Mouse (Mus musculus) liver, embryonic 14.5 days (tissue): Measurements from ENCODE around the gene Amn1. TPM values are rescaled to one million over a fixed set of nuclear protein-coding genes. Genes with fewer than 3 reads are reported as not detected.

Experiments
- ATAC-seq: fragments of 200-750 bp; cut with Nextera tagmentation; 2 replicates; pipeline ENCODE4 v1.8.0; 2017; ENCODE audit warnings: moderate number of reproducible peaks, mild to moderate bottlenecking, moderate library complexity; ENCODE audit not compliant: insufficient read depth
- DNase-seq, 3 experiments: peaks; one replicate each; pipeline ENCODE4 v3.0.0-alpha.2; 2012 to 2013; ENCODE audit warnings: low read depth in 3 of 3, low spot score in 3 of 3
- H3K27ac ChIP-seq: fragments of 300-500 bp; sonication (generic); 2 replicates; pipeline ENCODE4 v1.5.1; 2014; ENCODE audit warnings: moderate library complexity, mild to moderate bottlenecking, control low read depth, inconsistent platforms
- H3K27me3 ChIP-seq: fragments of 300-500 bp; sonication (generic); 2 replicates; pipeline ENCODE4 v1.6.1; 2014; ENCODE audit warnings: mild to moderate bottlenecking, low read length, moderate library complexity; ENCODE audit not compliant: control insufficient read depth, insufficient read depth
- H3K36me3 ChIP-seq: fragments of 300-500 bp; sonication (generic); replicated peaks from 2 replicates; pipeline ENCODE4 v1.6.1; 2014; ENCODE audit warnings: low read depth; ENCODE audit not compliant: control insufficient read depth, insufficient read depth
- H3K4me1 ChIP-seq, 2 experiments: fragments of 200-500 bp in 1 of 2; fragments of 300-500 bp in 1 of 2; sonication (generic) in 1 of 2; replicated peaks; 2 replicates each; pipeline ENCODE4 v1.6.1; 2012 to 2014; ENCODE audit warnings: antibody characterized with exemption in 1 of 2, inconsistent platforms in 1 of 2, low read length in 1 of 2; ENCODE audit not compliant: control insufficient read depth in 2 of 2, insufficient read depth in 2 of 2
- H3K4me2 ChIP-seq: fragments of 300-500 bp; sonication (generic); 2 replicates; pipeline ENCODE4 v1.6.1; 2014; ENCODE audit warnings: low read depth, mild to moderate bottlenecking, control low read depth, moderate library complexity
- H3K4me3 ChIP-seq, 2 experiments: fragments of 200-500 bp in 1 of 2; fragments of 300-500 bp in 1 of 2; sonication (generic) in 1 of 2; 2 replicates each; pipeline ENCODE4 v1.5.1; 2012 to 2014; ENCODE audit warnings: low read depth in 2 of 2, low read length in 2 of 2, mild to moderate bottlenecking in 2 of 2, control low read depth in 1 of 2, inconsistent platforms in 1 of 2, moderate library complexity in 1 of 2; ENCODE audit not compliant: insufficient read depth in 1 of 2
- H3K9ac ChIP-seq: fragments of 300-500 bp; sonication (generic); replicated peaks from 2 replicates; pipeline ENCODE4 v1.6.1; 2014; ENCODE audit warnings: mild to moderate bottlenecking, control low read depth, moderate library complexity
- H3K9me3 ChIP-seq: fragments of 300-500 bp; sonication (generic); 2 replicates; pipeline ENCODE4 v1.6.1; 2016; ENCODE audit warnings: low read length, mixed read lengths; ENCODE audit not compliant: control insufficient read depth
- CTCF ChIP-seq: IDR thresholded peaks from 2 replicates; pipeline ENCODE4 v1.5.1; 2016; ENCODE audit warnings: antibody characterized with exemption, low read depth, control low read depth
- EP300 ChIP-seq: IDR thresholded peaks from 2 replicates; pipeline ENCODE4 v1.6.1; 2016; ENCODE audit warnings: antibody characterized with exemption, low read depth
- whole genome bisulfite sequencing: fragments of 180-500 bp; shearing (Covaris S2); extraction: QIAGEN DNeasy Blood & Tissue Kit; methylation state at CpG from one replicate; pipeline ENCODE4 v1.1.7; 2014; ENCODE audit not compliant: insufficient replicate concordance; 5-methylcytosine and 5-hydroxymethylcytosine counted together
- polyA plus RNA-seq, 2 experiments: library from polyadenylated mRNA; depleted of rRNA in 1 of 2; stranded (reverse) in 1 of 2; unstranded in 1 of 2; fragments of >200 nt; fragmentation: Nextera tagmentation in 1 of 2; extraction: Ambion mirVana in 1 of 2; gene quantifications; 2 replicates each; pipeline versions ENCODE4 v1.2.1 to v1.2.3; 2012 to 2014

Gene Amn1
- polyA plus RNA-seq, 2 experiments = 2.9 to 5.2 TPM

DNA sequence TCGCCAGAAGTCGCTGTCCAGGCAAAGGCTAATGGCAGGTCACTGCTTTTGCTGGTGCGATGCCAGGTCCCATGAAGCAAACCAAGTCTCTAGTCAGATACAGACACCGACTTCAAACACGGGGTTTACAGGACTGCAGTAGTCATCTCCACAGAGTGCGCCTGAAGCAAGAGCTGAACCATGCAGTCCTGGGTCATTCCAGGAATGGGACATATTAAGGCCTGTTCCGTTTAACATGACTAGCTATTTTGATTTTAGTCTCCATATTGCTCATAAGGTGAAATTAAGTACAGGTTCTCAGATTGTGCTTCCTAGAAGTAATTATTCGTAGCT is 379 bp upstream of the Amn1 start:
- H3K4me3 ChIP-seq = peak overlapping the region; percentile 88 to 90

DNA sequence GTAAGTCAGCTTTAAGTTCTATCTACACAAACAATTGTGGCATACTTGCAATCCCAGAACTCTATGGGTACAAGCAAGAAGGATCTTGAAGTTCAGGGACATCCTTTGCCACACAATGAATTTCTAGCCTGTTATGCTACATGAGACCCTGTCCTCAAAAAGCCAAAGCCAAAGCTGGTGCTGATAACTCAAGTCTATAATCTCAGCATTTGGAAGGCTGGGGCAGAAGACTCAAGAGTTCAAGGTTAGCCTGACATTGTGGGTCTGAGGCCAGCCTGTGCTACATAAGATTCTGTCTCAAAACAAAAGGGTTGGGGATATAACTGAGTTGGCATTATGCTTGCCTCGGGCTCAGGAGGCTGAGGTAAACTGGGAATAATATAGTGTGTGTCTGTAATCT is 1.1 kb downstream of the Amn1 start:
- no peak for DNase-seq
- no peak overlapping the region for H3K27ac ChIP-seq
- H3K4me3 ChIP-seq = peak overlapping the region in 1 of 2 experiments; percentile 90; a peak in 2 of 4 replicates
- H3K36me3 ChIP-seq = 0 out of 2 replicates have a peak, but pooled peaks cover 2% of the 10 kb centered on the region
- no peaks in the 10 kb centered on the region for H3K27me3 ChIP-seq
- peaks cover 18 to 20% of the 10 kb centered on the region in 2 experiments for H3K4me1 ChIP-seq
- no peak overlapping the region for H3K9ac ChIP-seq
- no peak for ATAC-seq
- H3K4me2 ChIP-seq = peak overlapping the region; percentile 85
- 26% methylated on average over 1 of the region's 1 CpGs for WGBS
- TF ChIP-seq EP300 = no peak
- TF ChIP-seq CTCF = no peak
- H3K9me3 ChIP-seq = no peaks in the 10 kb centered on the region

More for the DNA sequence above, 379 bp upstream of the Amn1 start:
- H3K9ac ChIP-seq = peak overlapping the region; percentile 93
- DNase-seq (no peak), ATAC-seq (peak; percentile 27)
- TF ChIP-seq EP300 (no peak), CTCF (no peak)
- no peaks in the 10 kb centered on the region for H3K27me3 ChIP-seq
- H3K36me3 ChIP-seq = no peaks in the 10 kb centered on the region
- peak overlapping the region; percentile 85 for H3K4me2 ChIP-seq
- WGBS = 34% methylated on average over 8 of the region's 8 CpGs
- peak overlapping the region; percentile 77 for H3K27ac ChIP-seq
- no peaks in the 10 kb centered on the region for H3K9me3 ChIP-seq
- H3K4me1 ChIP-seq = peaks cover 31 to 32% of the 10 kb centered on the region in 2 experiments

DNA sequence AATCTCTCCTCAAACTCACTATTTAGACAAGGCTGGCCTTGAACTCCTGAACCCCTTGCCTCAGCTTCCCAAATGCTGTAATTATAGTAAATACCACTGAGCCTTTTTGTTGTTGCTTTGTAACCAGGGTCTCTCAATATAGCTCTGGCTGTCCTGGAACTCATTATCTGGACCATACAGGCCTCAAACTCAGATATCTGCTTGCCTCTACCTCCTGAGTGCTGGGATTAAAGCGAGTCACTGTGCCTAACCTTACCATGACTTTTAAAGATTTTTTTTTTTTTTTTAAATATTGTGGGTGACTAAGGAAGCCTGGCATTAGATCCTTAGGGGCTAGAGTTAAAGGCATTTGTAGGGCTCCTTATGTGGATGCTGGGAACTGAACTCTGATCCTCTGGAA is 4.5 kb downstream of the Amn1 start:
- peaks cover 10 to 12% of the 10 kb centered on the region in 2 experiments for H3K4me1 ChIP-seq
- H3K9me3 ChIP-seq = no peaks in the 10 kb centered on the region
- no peak for DNase-seq
- peaks cover 2% of the 10 kb centered on the region; the same call in 1 of the 2 replicates for H3K36me3 ChIP-seq
- H3K27me3 ChIP-seq = no peaks in the 10 kb centered on the region
- TF ChIP-seq CTCF (no peak), EP300 (no peak)
- H3K4me3 ChIP-seq = no peak overlapping the region
- H3K9ac ChIP-seq = no peak overlapping the region
- no peak for ATAC-seq
- no peak overlapping the region for H3K4me2 ChIP-seq
- 23% methylated on average over 1 of the region's 1 CpGs for WGBS
- no peak overlapping the region for H3K27ac ChIP-seq

DNA sequence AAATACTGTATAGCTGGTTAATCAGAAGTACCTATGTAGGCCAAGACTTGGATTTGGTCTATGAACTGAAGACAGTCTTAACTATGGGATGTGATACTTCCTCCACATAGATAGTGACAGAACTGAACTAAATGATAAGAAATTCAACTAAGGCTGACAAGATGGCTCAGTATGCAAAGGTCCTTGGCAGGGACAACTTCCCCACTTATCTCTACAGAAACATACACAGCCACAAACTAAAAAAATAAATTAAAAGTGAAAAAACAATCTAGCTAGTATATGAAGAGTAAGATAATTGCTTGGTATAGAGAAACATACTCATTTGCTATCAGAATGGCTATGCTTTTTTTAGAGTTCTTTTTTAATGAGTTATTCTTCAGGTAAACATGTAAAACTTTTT is 9.4 kb downstream of the Amn1 start:
- Histone ChIP-seq H3K9me3 (no peaks in the 10 kb centered on the region), H3K9ac (no peak overlapping the region), H3K4me2 (no peak overlapping the region), H3K4me1 (peaks cover 3% of the 10 kb centered on the region in 2 experiments; a peak in 3 of 4 replicates), H3K27me3 (no peaks in the 10 kb centered on the region), H3K36me3 (peaks cover 2% of the 10 kb centered on the region; the same call in 1 of the 2 replicates), H3K4me3 (no peak overlapping the region), H3K27ac (no peak overlapping the region)
- peak; percentile 63; the same call in 1 of the 2 replicates for ATAC-seq
- TF ChIP-seq CTCF (no peak), EP300 (peak; percentile 50)
- peak in 1 of 3 experiments; percentile 15 for DNase-seq

- Histone ChIP-seq H3K4me2 (no peak overlapping the region), H3K27ac (no peak overlapping the region), H3K9ac (no peak overlapping the region), H3K4me1 (peaks cover 3% of the 10 kb centered on the region in 2 experiments; a peak in 3 of 4 replicates), H3K36me3 (no peaks in the 10 kb centered on the region), H3K27me3 (no peaks in the 10 kb centered on the region), H3K4me3 (no peak overlapping the region), H3K9me3 (no peaks in the 10 kb centered on the region)
- ATAC-seq (0 out of 2 replicates have a peak, but pooled peaks have one; percentile 4), DNase-seq (no peak)
- WGBS = 71% methylated on average over 3 of the region's 3 CpGs
- TF ChIP-seq CTCF (no peak), EP300 (no peak)
Measured at GRCm38 (mm10) chr6:149174932-149175570, 13.5 kb downstream of the Amn1 start.
